Mouse (Mus musculus): Measurements from ENCODE around the gene Phactr3. TPM values are rescaled to one million over a fixed set of nuclear protein-coding genes. Genes with fewer than 3 reads are reported as not detected.

Phactr3 gene
- polyA plus RNA-seq, 1 experiment from 2014 or later, result 1.4 TPM

DNA sequence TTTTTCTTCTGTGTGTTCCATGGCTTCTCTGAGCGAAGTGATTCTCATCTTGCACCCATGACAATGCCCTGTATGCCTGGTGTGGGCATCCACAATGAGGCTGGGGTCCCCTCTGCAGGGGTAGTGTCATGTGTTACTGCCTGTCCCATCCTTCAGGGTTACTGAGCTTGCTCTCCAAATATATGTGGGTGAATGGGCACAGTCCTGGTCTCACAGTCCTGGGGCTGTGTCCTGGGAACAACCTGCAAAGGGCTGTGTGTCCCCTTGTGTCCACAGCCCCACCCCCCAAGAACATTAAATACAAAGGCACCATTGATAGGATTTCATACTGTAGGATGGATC lies 185.4 kb downstream of the Phactr3 start:
- no peak overlapping the region for H3K4me3 ChIP-seq (replicated peaks)
- H3K9ac ChIP-seq, result no peak overlapping the region
- H3K4me1 ChIP-seq, result no peaks in the 10 kb centered on the region
- H3K4me2 ChIP-seq (replicated peaks), result no peak overlapping the region
- no peaks in the 10 kb centered on the region for H3K36me3 ChIP-seq
- H3K27me3 ChIP-seq, result no peaks in the 10 kb centered on the region
- WGBS, result 44% methylated on average over 1 of the region's 1 CpGs
- no peaks in the 10 kb centered on the region for H3K9me3 ChIP-seq (replicated peaks)
- ATAC-seq (ENCODE audit: insufficient number of reproducible peaks, low FRiP score, low TSS enrichment, low read depth), result no peak
- H3K27ac ChIP-seq (replicated peaks), result no peak overlapping the region

DNA sequence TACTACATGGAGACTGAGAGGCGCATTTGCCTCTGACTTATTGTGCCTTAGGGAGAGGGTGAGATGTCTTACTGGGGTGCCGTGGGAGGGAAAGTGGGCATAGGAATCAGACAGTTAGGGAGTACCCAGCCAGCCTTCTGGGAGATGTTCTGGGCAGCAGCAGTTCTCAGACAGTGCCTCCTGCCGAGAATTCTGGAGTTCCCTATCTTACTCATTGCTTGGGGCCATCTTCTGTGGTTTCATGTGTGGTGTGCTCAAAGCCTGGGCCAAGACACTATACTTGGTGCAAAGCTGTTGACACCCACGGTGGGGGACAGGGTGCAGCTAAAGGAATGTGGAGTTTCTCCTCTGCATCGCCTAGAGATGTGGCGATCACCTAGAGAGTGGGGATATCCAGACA lies 185.9 kb downstream of the Phactr3 start:
- H3K9ac ChIP-seq, result no peak overlapping the region
- no peaks in the 10 kb centered on the region for H3K4me1 ChIP-seq
- WGBS, result 74% methylated on average over 6 of the region's 6 CpGs
- no peaks in the 10 kb centered on the region for H3K27me3 ChIP-seq
- H3K4me3 ChIP-seq (replicated peaks), result no peak overlapping the region
- no peaks in the 10 kb centered on the region for H3K36me3 ChIP-seq
- no peak for ATAC-seq (ENCODE audit: insufficient number of reproducible peaks, low FRiP score, low TSS enrichment, low read depth)
- no peak overlapping the region for H3K27ac ChIP-seq (replicated peaks)
- no peaks in the 10 kb centered on the region for H3K9me3 ChIP-seq (replicated peaks)
- no peak overlapping the region for H3K4me2 ChIP-seq (replicated peaks)

DNA sequence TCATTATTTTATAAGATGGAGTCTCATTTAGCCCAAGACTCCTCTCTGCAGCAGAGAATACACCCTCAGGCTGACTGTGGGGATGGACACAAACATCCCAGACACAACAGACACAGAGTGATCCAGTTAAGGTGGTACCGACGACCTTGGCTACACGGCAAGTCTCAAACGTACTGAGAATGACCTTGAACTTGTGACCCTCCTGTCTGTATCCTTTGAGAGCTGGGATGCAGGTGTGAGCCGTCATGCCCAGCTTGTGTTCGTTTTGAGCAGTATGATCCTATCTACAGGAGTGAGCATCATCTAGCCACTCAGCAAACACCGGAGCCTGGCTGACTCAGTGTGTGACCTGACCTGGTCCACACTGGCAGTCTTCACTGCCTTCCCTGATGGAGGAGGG lies 194.8 kb downstream of the Phactr3 start:
- H3K4me1 ChIP-seq, result no peaks in the 10 kb centered on the region
- no peak overlapping the region for H3K27ac ChIP-seq (replicated peaks)
- ATAC-seq (ENCODE audit: insufficient number of reproducible peaks, low FRiP score, low TSS enrichment, low read depth), result no peak
- WGBS, result 74% methylated on average over 7 of the region's 7 CpGs
- H3K4me2 ChIP-seq (replicated peaks), result no peak overlapping the region
- H3K9me3 ChIP-seq (replicated peaks), result no peaks in the 10 kb centered on the region
- no peak overlapping the region for H3K9ac ChIP-seq
- 0 out of 2 replicates have a peak, but pooled peaks cover 2% of the 10 kb centered on the region for H3K27me3 ChIP-seq
- H3K36me3 ChIP-seq, result no peaks in the 10 kb centered on the region
- H3K4me3 ChIP-seq (replicated peaks), result no peak overlapping the region

DNA sequence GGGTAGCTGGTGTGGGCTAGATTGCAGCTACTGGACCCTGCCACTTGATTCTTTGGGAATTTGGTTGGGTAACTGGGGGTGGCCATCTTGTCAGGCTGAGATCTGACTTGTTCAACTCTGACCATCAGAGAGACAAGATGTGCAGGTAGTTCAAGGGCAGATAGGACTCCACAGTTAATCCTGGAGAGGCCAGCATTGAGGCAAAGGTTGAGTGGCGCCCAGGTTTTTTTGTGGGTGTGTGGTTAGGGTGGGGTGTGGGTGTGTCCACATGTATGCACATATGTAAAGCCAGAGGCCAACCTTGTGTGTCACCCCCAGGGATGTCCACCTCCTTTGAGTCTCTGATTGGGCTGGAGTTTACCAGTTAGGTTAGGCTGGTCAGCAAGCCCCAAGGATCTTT lies 197.5 kb downstream of the Phactr3 start:
- Histone ChIP-seq H3K4me1 (no peaks in the 10 kb centered on the region), H3K9ac (no peak overlapping the region), H3K4me3 (replicated peaks) (no peak overlapping the region), H3K27ac (replicated peaks) (no peak overlapping the region), H3K9me3 (replicated peaks) (no peaks in the 10 kb centered on the region), H3K36me3 (no peaks in the 10 kb centered on the region), H3K4me2 (replicated peaks) (no peak overlapping the region), H3K27me3 (0 out of 2 replicates have a peak, but pooled peaks cover 2% of the 10 kb centered on the region)
- 79% methylated on average over 1 of the region's 1 CpGs for WGBS
- ATAC-seq (ENCODE audit: insufficient number of reproducible peaks, low FRiP score, low TSS enrichment, low read depth), result no peak

DNA sequence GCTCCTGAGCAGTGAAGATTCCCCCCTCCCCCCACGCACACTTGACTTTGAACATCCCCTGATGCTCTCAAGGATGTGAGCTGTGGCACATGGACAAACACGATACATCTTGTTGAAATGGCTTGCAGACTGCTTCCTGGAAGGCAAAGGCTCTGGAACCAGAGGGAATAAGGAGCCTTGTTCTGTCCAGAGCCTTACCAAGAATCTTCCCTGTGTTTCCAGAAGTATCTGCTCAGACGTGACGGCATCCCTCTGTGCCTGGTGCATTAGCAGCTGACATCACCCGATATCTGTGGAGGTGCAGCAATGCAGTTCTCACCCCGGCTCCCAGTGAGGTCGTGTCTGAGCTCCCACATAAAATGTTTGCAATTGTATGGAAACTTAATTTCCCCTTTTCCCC lies 201.0 kb downstream of the Phactr3 start:
- Histone ChIP-seq H3K27me3 (0 out of 2 replicates have a peak, but pooled peaks cover 2% of the 10 kb centered on the region), H3K4me1 (no peaks in the 10 kb centered on the region), H3K9me3 (replicated peaks) (no peaks in the 10 kb centered on the region), H3K27ac (replicated peaks) (no peak overlapping the region), H3K36me3 (no peaks in the 10 kb centered on the region), H3K4me2 (replicated peaks) (no peak overlapping the region), H3K9ac (no peak overlapping the region), H3K4me3 (replicated peaks) (no peak overlapping the region)
- WGBS, result 70% methylated on average over 7 of the region's 7 CpGs
- no peak for ATAC-seq (ENCODE audit: insufficient number of reproducible peaks, low FRiP score, low TSS enrichment, low read depth)

DNA sequence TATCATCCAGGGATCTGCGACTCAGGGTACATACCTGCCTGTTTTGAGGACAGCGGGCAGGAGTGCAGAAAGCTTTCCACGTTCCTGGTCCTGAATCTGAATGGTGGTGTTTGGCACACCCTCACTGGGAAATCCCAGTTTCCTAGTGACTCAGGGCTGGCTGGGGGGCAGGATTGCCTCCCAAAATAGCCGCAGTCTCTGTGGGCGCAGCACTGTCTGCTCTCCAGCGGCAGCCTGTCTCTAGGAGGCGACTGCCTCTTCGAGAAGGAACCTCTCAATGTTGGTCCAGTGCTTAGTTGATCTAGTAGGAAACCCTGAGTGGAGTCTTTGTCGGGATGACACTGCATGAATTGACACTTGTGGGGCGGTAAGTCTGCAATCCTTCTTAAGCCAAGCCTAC lies 202.5 kb downstream of the Phactr3 start:
- Histone ChIP-seq H3K4me2 (replicated peaks) (no peak overlapping the region), H3K27ac (replicated peaks) (no peak overlapping the region), H3K36me3 (no peaks in the 10 kb centered on the region), H3K9me3 (replicated peaks) (no peaks in the 10 kb centered on the region), H3K9ac (no peak overlapping the region), H3K4me1 (no peaks in the 10 kb centered on the region), H3K27me3 (0 out of 2 replicates have a peak, but pooled peaks cover 2% of the 10 kb centered on the region), H3K4me3 (replicated peaks) (no peak overlapping the region)
- 75% methylated on average over 10 of the region's 10 CpGs for WGBS
- no peak for ATAC-seq (ENCODE audit: insufficient number of reproducible peaks, low FRiP score, low TSS enrichment, low read depth)

DNA sequence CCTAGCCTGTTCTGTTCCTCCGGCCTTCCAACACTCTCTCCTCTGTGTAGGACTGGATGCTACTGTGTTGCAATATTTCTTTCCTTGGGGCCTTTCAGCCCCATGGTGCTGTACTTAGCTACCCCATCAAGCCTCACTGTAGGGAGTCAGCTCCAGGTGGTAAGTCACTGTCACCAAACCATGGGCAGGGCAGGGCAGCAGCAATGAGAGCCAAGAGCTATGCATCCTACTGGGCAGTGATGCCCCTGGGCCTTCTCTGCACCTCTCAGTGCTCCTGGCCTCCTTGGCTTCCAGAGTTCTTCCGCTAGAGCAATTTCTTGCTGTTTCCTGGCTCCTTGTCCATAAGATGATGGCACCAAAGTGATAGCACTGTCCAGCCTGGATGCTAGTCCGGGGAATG lies 205.6 kb downstream of the Phactr3 start:
- 86% methylated on average over 3 of the region's 3 CpGs for WGBS
- Histone ChIP-seq H3K4me2 (replicated peaks) (no peak overlapping the region), H3K4me1 (peaks cover 11% of the 10 kb centered on the region), H3K36me3 (no peaks in the 10 kb centered on the region), H3K9me3 (replicated peaks) (no peaks in the 10 kb centered on the region), H3K4me3 (replicated peaks) (no peak overlapping the region), H3K27me3 (no peaks in the 10 kb centered on the region), H3K27ac (replicated peaks) (no peak overlapping the region), H3K9ac (no peak overlapping the region)
- no peak for ATAC-seq (ENCODE audit: insufficient number of reproducible peaks, low FRiP score, low TSS enrichment, low read depth)

DNA sequence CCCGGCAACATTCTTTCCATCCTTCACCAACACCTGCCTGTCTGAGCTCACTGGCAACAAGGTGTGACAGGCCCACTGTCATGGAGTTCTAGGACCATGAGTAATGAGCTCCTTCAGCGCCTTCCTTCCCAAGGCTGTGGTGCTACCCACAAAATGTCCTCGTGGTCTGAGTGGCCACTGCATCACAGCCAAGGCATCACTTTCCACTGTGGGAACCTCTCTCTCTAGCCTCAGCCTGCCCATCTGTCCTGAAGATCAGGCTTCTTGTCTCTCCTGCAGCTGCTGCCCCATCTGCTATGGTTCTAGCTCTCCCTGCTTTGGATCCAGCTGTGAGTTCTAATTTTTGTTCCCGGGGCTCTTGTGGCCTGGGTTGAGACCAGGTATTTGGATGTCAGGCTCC lies 206.0 kb downstream of the Phactr3 start:
- Histone ChIP-seq H3K4me2 (replicated peaks) (no peak overlapping the region), H3K36me3 (no peaks in the 10 kb centered on the region), H3K27ac (replicated peaks) (no peak overlapping the region), H3K9ac (no peak overlapping the region), H3K27me3 (no peaks in the 10 kb centered on the region), H3K4me1 (peaks cover 11% of the 10 kb centered on the region), H3K4me3 (replicated peaks) (no peak overlapping the region), H3K9me3 (replicated peaks) (no peaks in the 10 kb centered on the region)
- WGBS, result 82% methylated on average over 4 of the region's 4 CpGs
- no peak for ATAC-seq (ENCODE audit: insufficient number of reproducible peaks, low FRiP score, low TSS enrichment, low read depth)

DNA sequence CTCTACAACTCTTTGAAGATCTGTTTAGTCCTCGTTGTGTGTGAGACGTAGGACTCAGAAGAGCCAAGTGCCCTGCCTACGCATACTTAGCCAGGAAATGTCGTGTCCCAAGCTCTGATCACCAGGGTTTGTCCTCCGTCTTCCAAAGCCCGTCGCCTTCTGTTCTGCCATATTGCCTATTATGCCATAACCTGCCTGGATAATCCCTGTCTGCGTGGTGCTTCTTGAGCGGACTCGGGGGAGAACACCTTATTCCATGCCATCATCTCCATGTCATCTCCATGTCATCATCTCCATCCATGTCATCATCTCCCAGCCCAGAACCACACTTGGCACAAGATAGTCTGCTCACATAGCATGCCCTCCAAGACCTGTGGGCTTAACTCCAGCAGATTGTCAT lies 207.3 kb downstream of the Phactr3 start:
- WGBS, result 88% methylated on average over 10 of the region's 10 CpGs

DNA sequence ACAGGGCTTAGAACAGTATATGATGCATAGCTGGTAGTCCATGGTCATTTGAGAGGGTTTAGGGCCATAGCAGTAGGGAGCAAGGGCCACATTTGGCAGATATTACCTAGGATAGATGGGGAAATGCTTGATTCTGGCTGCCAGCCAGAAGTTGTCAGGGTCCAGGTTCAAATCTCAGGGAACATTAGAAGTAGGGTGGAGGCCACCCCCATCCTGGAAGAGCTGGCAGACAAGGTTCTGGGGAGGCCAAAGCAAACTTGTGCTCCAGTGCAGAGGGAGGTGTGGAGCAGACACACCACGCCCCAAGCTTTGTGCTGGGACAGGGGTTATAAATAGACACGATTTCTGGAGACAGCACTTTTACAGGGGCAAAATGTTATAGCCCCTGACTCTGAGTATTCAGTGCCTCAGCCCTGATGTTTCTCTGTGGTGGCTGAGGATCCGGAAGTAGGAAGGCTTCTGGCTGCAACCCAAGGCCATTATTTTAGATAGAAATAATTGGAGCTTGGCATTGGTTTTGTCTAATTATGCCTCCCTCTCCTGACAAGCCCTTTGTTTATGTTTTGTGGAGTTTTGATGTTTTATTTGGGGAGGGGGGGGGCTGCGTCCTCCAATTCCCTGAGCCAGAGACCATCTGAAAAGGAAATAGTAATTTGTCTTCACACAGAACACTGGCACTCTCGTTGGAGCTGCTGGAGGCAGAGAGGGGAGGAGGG lies 208.1 kb downstream of the Phactr3 start:
- 19% methylated on average over 5 of the region's 5 CpGs for WGBS
- no peak for ATAC-seq (ENCODE audit: insufficient number of reproducible peaks, low FRiP score, low TSS enrichment, low read depth)
- Histone ChIP-seq H3K4me1 (peaks cover 11% of the 10 kb centered on the region), H3K36me3 (no peaks in the 10 kb centered on the region), H3K27ac (replicated peaks) (no peak overlapping the region), H3K4me3 (replicated peaks) (no peak overlapping the region), H3K9me3 (replicated peaks) (no peaks in the 10 kb centered on the region), H3K9ac (no peak overlapping the region), H3K4me2 (replicated peaks) (0 out of 2 replicates have a peak overlapping the region, but pooled peaks have one; percentile 15), H3K27me3 (no peaks in the 10 kb centered on the region)

More for the DNA sequence above, 207.3 kb downstream of the Phactr3 start:
- Histone ChIP-seq H3K4me3 (replicated peaks) (no peak overlapping the region), H3K27me3 (no peaks in the 10 kb centered on the region), H3K27ac (replicated peaks) (no peak overlapping the region), H3K9me3 (replicated peaks) (no peaks in the 10 kb centered on the region), H3K9ac (no peak overlapping the region), H3K36me3 (no peaks in the 10 kb centered on the region), H3K4me2 (replicated peaks) (no peak overlapping the region), H3K4me1 (peaks cover 11% of the 10 kb centered on the region)
- no peak for ATAC-seq (ENCODE audit: insufficient number of reproducible peaks, low FRiP score, low TSS enrichment, low read depth)

DNA sequence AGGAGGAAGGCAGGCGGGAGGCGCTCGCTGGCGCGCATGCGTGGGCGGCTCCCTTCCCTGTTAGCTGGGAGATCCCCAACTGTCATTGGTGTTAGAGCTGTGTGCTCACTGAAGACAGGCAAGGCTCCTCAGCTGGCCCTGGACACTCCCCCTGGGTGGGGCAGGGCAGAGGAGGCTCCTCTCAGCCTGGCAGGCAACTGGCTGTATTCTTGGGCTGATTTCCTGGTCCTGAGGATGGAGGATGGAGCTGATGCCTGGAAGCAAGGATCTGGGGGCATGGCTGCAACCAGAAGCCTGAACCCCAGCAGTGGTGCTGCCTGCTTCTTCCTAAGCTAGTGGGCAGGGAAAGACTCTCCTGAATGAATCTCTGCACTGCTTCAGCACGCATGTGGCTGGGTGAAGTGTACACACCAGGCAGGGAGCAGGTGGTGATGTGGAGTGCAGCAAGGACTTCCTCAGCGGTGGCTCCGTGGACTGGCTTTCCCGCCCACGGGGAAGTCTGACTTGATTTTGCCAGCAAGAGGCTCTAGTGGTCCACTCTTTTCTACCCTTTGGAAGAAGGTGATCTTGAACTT lies 208.8 kb downstream of the Phactr3 start:
- Histone ChIP-seq H3K9ac (no peak overlapping the region), H3K36me3 (no peaks in the 10 kb centered on the region), H3K4me3 (replicated peaks) (no peak overlapping the region), H3K4me1 (peaks cover 11% of the 10 kb centered on the region), H3K4me2 (replicated peaks) (peak overlapping the region; percentile 15; the same call in 1 of the 2 replicates), H3K9me3 (replicated peaks) (no peaks in the 10 kb centered on the region), H3K27ac (replicated peaks) (no peak overlapping the region), H3K27me3 (no peaks in the 10 kb centered on the region)
- WGBS, result 10% methylated on average over 12 of the region's 12 CpGs
- peak; percentile 76; the same call in 1 of the 2 replicates for ATAC-seq (ENCODE audit: insufficient number of reproducible peaks, low FRiP score, low TSS enrichment, low read depth)

DNA sequence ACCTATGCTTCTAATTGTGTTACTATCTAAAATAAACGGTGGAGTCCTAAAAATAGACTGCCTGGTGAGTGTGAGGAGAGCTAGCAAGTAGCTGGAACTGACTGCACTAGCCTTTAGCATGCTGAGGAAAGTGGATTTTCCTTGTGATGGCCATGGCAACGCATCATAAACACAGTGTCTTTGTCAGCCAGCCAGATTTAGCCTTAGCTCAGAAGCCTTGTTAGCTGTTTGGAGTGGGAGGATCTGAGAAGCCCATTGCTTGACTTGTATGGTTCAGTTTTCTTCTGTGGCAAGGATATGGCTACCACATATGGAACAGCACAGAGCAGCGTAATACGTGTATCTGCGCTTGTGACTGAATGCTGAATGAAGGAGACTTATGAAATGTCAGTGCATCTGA lies 210.8 kb downstream of the Phactr3 start:
- no peak overlapping the region for H3K9ac ChIP-seq
- H3K36me3 ChIP-seq, result no peaks in the 10 kb centered on the region
- WGBS, result 74% methylated on average over 5 of the region's 5 CpGs
- H3K27me3 ChIP-seq, result no peaks in the 10 kb centered on the region
- H3K27ac ChIP-seq (replicated peaks), result no peak overlapping the region
- no peak overlapping the region for H3K4me2 ChIP-seq (replicated peaks)
- H3K9me3 ChIP-seq (replicated peaks), result no peaks in the 10 kb centered on the region
- no peak for ATAC-seq (ENCODE audit: insufficient number of reproducible peaks, low FRiP score, low TSS enrichment, low read depth)
- peaks cover 11% of the 10 kb centered on the region for H3K4me1 ChIP-seq
- H3K4me3 ChIP-seq (replicated peaks), result no peak overlapping the region
